Mouse (Mus musculus): ENCODE measurements around the gene Sec13.

DNA sequence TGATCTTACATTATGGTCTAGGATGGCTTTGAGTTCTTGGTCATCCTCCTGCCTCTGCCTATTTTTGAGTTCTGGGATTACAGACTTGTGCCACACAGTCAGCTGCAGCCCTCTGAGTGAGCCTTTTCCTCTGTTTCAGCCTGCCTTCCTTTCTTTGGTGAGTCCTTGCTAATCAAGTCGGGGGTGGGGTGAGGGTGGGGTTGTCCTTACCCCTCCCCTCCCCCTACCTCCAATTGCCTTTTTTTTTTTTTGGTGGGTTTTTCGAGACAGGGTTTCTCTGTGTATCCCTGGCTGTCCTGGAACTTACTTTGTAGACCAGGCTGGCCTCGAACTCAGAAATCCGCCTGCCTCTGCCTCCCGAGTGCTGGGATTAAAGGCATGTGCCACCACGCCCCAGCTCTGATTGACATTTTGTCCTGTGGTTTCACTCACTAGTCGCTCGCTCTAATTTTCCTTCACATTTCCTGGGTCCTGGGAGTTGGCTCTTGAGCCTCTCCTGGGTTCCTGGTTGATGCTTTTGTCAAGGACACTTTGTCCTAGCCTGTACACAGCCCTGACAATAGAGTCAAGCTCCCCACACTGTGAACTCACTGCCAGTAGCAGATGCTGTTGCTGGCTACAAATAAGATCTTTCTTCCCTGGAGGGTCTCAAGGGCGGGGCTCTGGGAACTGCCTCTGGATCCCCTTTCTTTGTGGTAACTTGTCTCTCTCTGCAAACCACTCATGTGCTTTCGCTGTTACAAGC is 57.3 kb downstream of the Sec13 start:
- no peak for TF ChIP-seq CTCF (IDR thresholded peaks at IDR 0.05; ENCODE audit: low read depth, low read length)
- no peak for TF ChIP-seq POLR2A (IDR thresholded peaks at IDR 0.05; ENCODE audit: extremely low read depth, insufficient read depth, low read length)

Data from liver, adult 2 months (tissue).